Mouse (Mus musculus): Measurements from ENCODE around the gene Tnip1. TPM values are rescaled to one million over a fixed set of nuclear protein-coding genes. Genes with fewer than 3 reads are reported as not detected.

The Tnip1 gene
- total RNA-seq, 2 experiments from 2014 or later: 34.7 to 35.6 TPM

Other genes starting within 250 kb of the Tnip1 start
- 100 to 1,000 TPM; 117 to 125 TPM for gene Cdc42se2, start 175.2 kb downstream of the Tnip1 start, total RNA-seq (2021)
- gene Lyrm7, start 102.0 kb downstream of the Tnip1 start, total RNA-seq (2021): 10 to 100 TPM; 30.1 to 31.1 TPM
- gene Hint1, start 96.5 kb downstream of the Tnip1 start, total RNA-seq (2021): 100 to 1,000 TPM; 262 to 270 TPM
- 10 to 100 TPM in 1 of 2 experiments, 1 to 10 TPM in 1; 8.6 to 10.3 TPM for gene Gpx3, start 60.5 kb downstream of the Tnip1 start, total RNA-seq (2021)
- 10 to 100 TPM; 86.6 to 97.2 TPM for gene Anxa6, start 70.5 kb upstream of the Tnip1 start, total RNA-seq (2021)
- under 1 TPM; 0.47 to 0.77 TPM for gene Ccdc69, start 115.2 kb upstream of the Tnip1 start, total RNA-seq (2021)
- 10 to 100 TPM; 29.1 to 30.7 TPM for gene Gm2a, start 135.2 kb upstream of the Tnip1 start, total RNA-seq (2021)
- not detected for gene Slc36a3, start 188.8 kb upstream of the Tnip1 start, total RNA-seq (2021)
- under 1 TPM in 1 of 2 experiments, not detected in 1; 0.35 TPM for gene Slc36a2, start 222.2 kb upstream of the Tnip1 start, total RNA-seq (2021)
- gene Slc36a1, start 241.4 kb upstream of the Tnip1 start, total RNA-seq (2021): 10 to 100 TPM; 75.5 to 82.1 TPM

Data from left cerebral cortex, adult 18-20 months (tissue).